Mouse (Mus musculus): ENCODE data around the gene Shank3.

- TF ChIP-seq CTCF (IDR thresholded peaks at IDR 0.05; ENCODE audit: low read depth, low read length) (no peak), POLR2A (IDR thresholded peaks at IDR 0.05; ENCODE audit: insufficient read depth, low read length) (no peak), EP300 (IDR thresholded peaks at IDR 0.05; ENCODE audit: insufficient read depth, low read depth, low read length) (0 out of 2 replicates have a peak, but pooled peaks have one; percentile 13)
These were observed 21.6 kb upstream of the Shank3 start for GRCm38 (mm10) chr15:89477806-89478205.

All from ES-Bruce4 (cell line).